In genomic region chr15:67901191-67901601, GRCm38 (mm10) we compare ENCODE assay signal across 14 mouse cellular contexts.
DNase-seq lines count a peak whose midpoint lies in the region; ATAC-seq and TF ChIP-seq lines count a peak whose summit lies in the region.
"Had no signal": no experiment of that assay in that cellular context is flagged by ENCODE, and none has a peak within 500 bp of the region (broad histone marks: within the 10 kb centered on the region; RNA-seq: fewer than 3 reads in every experiment).

No protein-coding gene starts in this region.

- no peaks in the 10 kb centered on the region for H3K9me3 ChIP-seq in liver, postnatal 0 days (ENCODE audit: low read length)
- no peaks in the 10 kb centered on the region for H3K9me3 ChIP-seq in midbrain, embryonic 10.5 days (replicated peaks)
- H3K9me3 ChIP-seq: liver, embryonic 15.5 days; neural tube, embryonic 12.5 days; stomach, embryonic 15.5 days had no signal

- no peak for TF ChIP-seq EP300 in liver, postnatal 0 days (IDR thresholded peaks at IDR 0.05; ENCODE audit: low read depth)

- DNase-seq in frontal cortex, adult 2 months (ENCODE audit: extremely low spot score in 1 of 2, low spot score in 1 of 2), result peak; percentile 19 to 40
- DNase-seq in frontal cortex, postnatal 10 days (ENCODE audit: low spot score in 2 of 2), result no peak
- peak; percentile 5 for DNase-seq in urinary bladder, postnatal 14 days (ENCODE audit: low spot score)
- no peak for DNase-seq in urinary bladder, adult 18-20 months (ENCODE audit: low spot score in 2 of 2)
- peak; percentile 28 for DNase-seq in layer of hippocampus, adult 9-11 months
- DNase-seq in liver, postnatal 0 days, result no peak
- DNase-seq in c-Kit-positive CD71-positive TER-119-positive erythroid progenitor cells, embryonic 14.5 days (ENCODE audit: low spot score), result no peak
- DNase-seq in midbrain, embryonic 10.5 days (ENCODE audit: low spot score), result no peak
- DNase-seq: adrenal gland, adult 8-10 months; embryo, embryonic 11 days had no signal

- H3K4me1 ChIP-seq in liver, postnatal 0 days (ENCODE audit: insufficient read depth), result no peaks in the 10 kb centered on the region
- no peaks in the 10 kb centered on the region for H3K4me1 ChIP-seq in midbrain, embryonic 10.5 days
- H3K4me1 ChIP-seq: liver, embryonic 15.5 days; neural tube, embryonic 12.5 days; stomach, embryonic 15.5 days had no signal

- WGBS in liver, postnatal 0 days (ENCODE audit: insufficient replicate concordance), result 75% methylated on average over 7 of the region's 7 CpGs
- WGBS in midbrain, embryonic 10.5 days, result 93% methylated on average over 7 of the region's 7 CpGs

- H3K4me3 ChIP-seq in liver, postnatal 0 days (ENCODE audit: low read depth, low read length), result no peak overlapping the region
- no peak overlapping the region for H3K4me3 ChIP-seq in midbrain, embryonic 10.5 days
- H3K4me3 ChIP-seq: liver, embryonic 15.5 days; neural tube, embryonic 12.5 days; stomach, embryonic 15.5 days had no signal

- no peak overlapping the region for H3K27ac ChIP-seq in liver, postnatal 0 days (ENCODE audit: low read depth)
- H3K27ac ChIP-seq in midbrain, embryonic 10.5 days (replicated peaks), result no peak overlapping the region
- H3K27ac ChIP-seq: liver, embryonic 15.5 days; neural tube, embryonic 12.5 days; stomach, embryonic 15.5 days had no signal

- TF ChIP-seq CTCF in liver, postnatal 0 days (IDR thresholded peaks at IDR 0.05; ENCODE audit: low read depth), result no peak

- no peak overlapping the region for H3K9ac ChIP-seq in liver, postnatal 0 days (replicated peaks)
- H3K9ac ChIP-seq: liver, embryonic 15.5 days; neural tube, embryonic 12.5 days; stomach, embryonic 15.5 days had no signal

- no peak for ATAC-seq in liver, postnatal 0 days

- no peak overlapping the region for H3K4me2 ChIP-seq in liver, postnatal 0 days (ENCODE audit: low read depth, low read length)
- H3K4me2 ChIP-seq: liver, embryonic 15.5 days; neural tube, embryonic 12.5 days; stomach, embryonic 15.5 days had no signal

- no peaks in the 10 kb centered on the region for H3K36me3 ChIP-seq in liver, postnatal 0 days (replicated peaks; ENCODE audit: insufficient read depth, low read length)
- H3K36me3 ChIP-seq in midbrain, embryonic 10.5 days, result no peaks in the 10 kb centered on the region
- H3K36me3 ChIP-seq: liver, embryonic 15.5 days; neural tube, embryonic 12.5 days; stomach, embryonic 15.5 days had no signal

- no peaks in the 10 kb centered on the region for H3K27me3 ChIP-seq in liver, postnatal 0 days (ENCODE audit: insufficient read depth, low read length)
- no peaks in the 10 kb centered on the region for H3K27me3 ChIP-seq in midbrain, embryonic 10.5 days (ENCODE audit: low read depth, poor library complexity, severe bottlenecking)
- H3K27me3 ChIP-seq: CH12.LX; liver, embryonic 15.5 days; neural tube, embryonic 12.5 days; stomach, embryonic 15.5 days had no signal

Comparison
In these comparisons a context has a peak if more than half of its experiments do, and no peak if none do; other contexts are left out.
1. DNase-seq: peak in frontal cortex, adult 2 months (2 of 2), urinary bladder, postnatal 14 days (single experiment) and layer of hippocampus, adult 9-11 months (single experiment); none in frontal cortex, postnatal 10 days (0 of 2), urinary bladder, adult 18-20 months (0 of 2), liver, postnatal 0 days (single experiment), c-Kit-positive CD71-positive TER-119-positive erythroid progenitor cells, embryonic 14.5 days (single experiment) and midbrain, embryonic 10.5 days (single experiment).